Mouse (Mus musculus) bone marrow macrophage, adult 2 months (primary cell): ENCODE results near the gene Ccdc114.

Source experiments
- CTCF ChIP-seq: IDR thresholded peaks from 2 replicates; pipeline ENCODE4 v1.5.1; 2012; ENCODE audit warnings: low read depth, mild to moderate bottlenecking, low read length, moderate library complexity
- POLR2A ChIP-seq: IDR thresholded peaks from 2 replicates; pipeline ENCODE4 v1.6.1; 2012; ENCODE audit warnings: mild to moderate bottlenecking, low read depth, low read length, borderline replicate concordance

DNA sequence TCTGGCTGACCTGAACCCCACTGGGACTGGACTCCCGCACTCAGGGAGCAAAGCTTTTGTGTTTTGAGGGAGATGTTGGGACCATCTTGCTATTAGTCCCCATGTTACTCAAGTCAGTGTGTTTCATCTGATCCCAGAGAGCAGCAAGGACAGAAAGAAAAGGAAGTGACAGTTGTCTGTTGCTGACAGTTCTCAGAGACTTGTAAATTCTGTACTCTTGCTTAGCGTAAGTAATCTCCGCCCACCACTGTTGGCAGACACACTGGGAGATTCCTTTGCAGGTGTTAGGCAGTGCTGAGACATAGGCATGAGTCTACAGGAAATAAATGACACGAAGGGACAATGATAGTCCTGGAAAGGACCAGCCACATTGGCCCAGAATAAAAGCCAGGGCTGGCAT, 32.7 kb downstream of the Ccdc114 start:
- TF ChIP-seq POLR2A = no peak
- TF ChIP-seq CTCF = no peak
